Mouse (Mus musculus) embryonic facial prominence, embryonic 10.5 days (tissue): ENCODE results near the gene Thap8. TPM values are rescaled to one million over a fixed set of nuclear protein-coding genes. Genes with fewer than 3 reads are reported as not detected.

Experiments
- DNase-seq: peaks from one replicate; pipeline ENCODE4 v3.0.0-alpha.2; 2017; ENCODE audit warnings: low spot score
- H3K27ac ChIP-seq: fragments of 300-500 bp; sonication (generic); replicated peaks from 2 replicates; pipeline ENCODE4 v1.5.1; 2016; ENCODE audit warnings: mild to moderate bottlenecking
- H3K27me3 ChIP-seq: fragments of 300-500 bp; sonication (generic); replicated peaks from 2 replicates; pipeline ENCODE4 v1.6.1; 2016; ENCODE audit warnings: low read depth, mild to moderate bottlenecking; ENCODE audit not compliant: poor library complexity, severe bottlenecking
- H3K36me3 ChIP-seq: fragments of 300-500 bp; sonication (generic); replicated peaks from 2 replicates; pipeline ENCODE4 v1.6.1; 2016; ENCODE audit warnings: mild to moderate bottlenecking, moderate library complexity
- H3K4me1 ChIP-seq: fragments of 300-500 bp; sonication (generic); 2 replicates; pipeline ENCODE4 v1.6.1; 2016
- H3K4me3 ChIP-seq: fragments of 300-500 bp; sonication (generic); 2 replicates; pipeline ENCODE4 v1.5.1; 2016; ENCODE audit warnings: mild to moderate bottlenecking, moderate library complexity
- H3K9me3 ChIP-seq: fragments of 300-500 bp; sonication (generic); 2 replicates; pipeline ENCODE4 v1.6.1; 2016; ENCODE audit warnings: mild to moderate bottlenecking
- WGBS: fragments of 180-500 bp; shearing (Covaris S2); methylation state at CpG from one replicate; pipeline ENCODE4 v1.1.7; 2016; 5-methylcytosine and 5-hydroxymethylcytosine counted together
- polyA plus RNA-seq: library from polyadenylated mRNA; unstranded; fragments of >200 nt; fragmentation: Nextera tagmentation; extraction: Ambion mirVana; gene quantifications from 2 replicates; pipeline ENCODE4 v1.2.1, GENCODE M21; 2016

Gene Thap8
- polyA plus RNA-seq, 1 experiment from 2014 or later: 0.90 TPM

DNA sequence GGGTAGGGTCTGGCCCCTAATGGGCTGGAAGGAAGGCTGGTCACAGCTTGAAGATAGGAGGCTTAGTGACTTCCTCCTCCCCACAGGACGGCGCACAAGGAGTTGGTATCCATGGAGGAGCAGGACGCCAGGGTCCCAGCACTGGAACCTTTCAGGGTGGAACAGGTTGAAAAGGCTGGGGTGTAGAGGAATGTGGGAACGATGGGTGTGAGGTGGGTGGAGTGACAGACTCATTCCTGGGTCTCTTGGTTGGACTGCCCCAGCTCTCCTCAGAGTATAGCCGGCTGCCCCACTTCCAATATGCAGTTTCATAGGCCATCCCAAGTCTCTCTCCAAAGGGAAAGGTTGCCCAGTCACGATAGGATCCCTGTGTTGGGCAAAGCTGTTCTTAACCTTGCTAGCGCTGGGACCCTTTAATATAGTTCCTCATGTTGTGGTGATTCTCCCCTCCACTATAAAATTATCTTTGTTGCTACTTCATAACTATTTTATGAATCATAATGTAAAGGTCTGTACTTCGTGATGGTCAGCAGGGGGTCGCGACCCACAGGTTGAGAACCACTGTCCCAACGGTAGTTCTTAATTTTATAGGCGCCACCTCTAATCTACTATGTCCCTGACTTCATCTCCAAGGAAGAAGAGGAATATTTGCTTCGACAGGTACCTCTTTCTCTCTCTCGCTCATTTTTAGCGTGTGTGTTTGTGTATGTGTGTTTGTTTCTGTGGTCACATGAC is 29.7 kb downstream of the Thap8 start:
- no peak for DNase-seq
- Histone ChIP-seq H3K27me3 (no peaks in the 10 kb centered on the region), H3K27ac (0 out of 2 replicates have a peak overlapping the region, but pooled peaks have one; percentile 79), H3K4me1 (peaks cover 32% of the 10 kb centered on the region), H3K4me3 (peak overlapping the region; percentile 73), H3K36me3 (peaks cover 61% of the 10 kb centered on the region), H3K9me3 (no peaks in the 10 kb centered on the region)
- WGBS: 65% methylated on average over 15 of the region's 15 CpGs

DNA sequence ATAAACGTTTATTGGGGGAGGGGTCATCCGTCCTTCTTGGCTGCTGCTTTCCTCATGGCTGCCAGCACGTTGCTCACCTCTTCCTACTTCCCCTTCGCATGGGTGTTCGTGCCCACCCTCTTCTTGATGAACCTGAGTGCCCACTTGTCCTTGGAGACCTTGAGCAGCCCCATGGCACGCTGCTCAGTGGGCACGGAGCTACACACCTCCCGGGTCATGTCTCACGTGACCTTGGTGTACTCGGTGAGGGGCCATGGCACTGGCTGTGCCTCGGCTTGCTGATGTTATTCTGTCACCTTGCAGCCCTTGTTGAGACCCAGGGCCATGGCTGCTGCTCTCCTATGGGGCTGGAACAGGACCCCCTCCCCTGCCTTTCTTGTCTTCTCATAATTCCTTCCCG is 30.2 kb downstream of the Thap8 start:
- DNase-seq: no peak
- peaks cover 37% of the 10 kb centered on the region for H3K4me1 ChIP-seq
- WGBS: 89% methylated on average over 12 of the region's 12 CpGs
- H3K36me3 ChIP-seq: peaks cover 58% of the 10 kb centered on the region
- peak overlapping the region; percentile 73; the same call in 1 of the 2 replicates for H3K4me3 ChIP-seq
- H3K27me3 ChIP-seq: no peaks in the 10 kb centered on the region
- H3K27ac ChIP-seq: no peak overlapping the region
- no peaks in the 10 kb centered on the region for H3K9me3 ChIP-seq

DNA sequence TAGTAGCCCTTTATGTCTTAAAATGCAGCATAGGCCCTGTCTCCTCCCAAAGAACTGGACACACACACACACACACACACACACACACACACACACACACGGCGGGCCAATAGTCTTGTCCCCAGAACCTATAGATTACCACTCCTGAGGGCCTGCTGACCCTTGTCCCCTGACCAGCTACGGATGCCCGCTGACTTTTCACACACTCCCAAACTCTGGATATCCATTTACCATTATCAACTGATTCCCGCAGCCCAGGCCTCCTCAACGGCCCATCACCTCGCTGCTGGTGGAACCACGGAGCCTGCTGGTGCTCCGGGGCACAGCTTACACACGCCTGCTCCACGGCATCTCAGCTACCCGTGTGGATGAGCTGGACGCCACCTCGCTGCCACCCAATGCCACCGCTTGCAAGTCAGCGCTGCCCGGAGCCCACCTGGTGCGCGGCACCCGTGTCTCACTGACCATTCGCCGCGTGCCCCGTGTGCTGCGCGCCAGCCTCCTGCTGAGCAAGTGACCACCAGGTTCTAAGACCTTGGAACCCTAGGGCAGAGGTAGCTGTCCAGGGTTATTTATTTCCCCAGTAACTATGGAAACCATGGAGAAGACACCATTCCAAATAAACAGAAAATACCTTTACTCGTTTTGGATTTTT is 33.9 kb downstream of the Thap8 start:
- no peak overlapping the region for H3K27ac ChIP-seq
- peaks cover 60% of the 10 kb centered on the region for H3K36me3 ChIP-seq
- H3K4me1 ChIP-seq: peaks cover 41% of the 10 kb centered on the region
- H3K4me3 ChIP-seq: no peak overlapping the region; the same call in 1 of the 2 replicates
- no peaks in the 10 kb centered on the region for H3K27me3 ChIP-seq
- WGBS: 46% methylated on average over 27 of the region's 27 CpGs
- DNase-seq: no peak
- H3K9me3 ChIP-seq: no peaks in the 10 kb centered on the region

DNA sequence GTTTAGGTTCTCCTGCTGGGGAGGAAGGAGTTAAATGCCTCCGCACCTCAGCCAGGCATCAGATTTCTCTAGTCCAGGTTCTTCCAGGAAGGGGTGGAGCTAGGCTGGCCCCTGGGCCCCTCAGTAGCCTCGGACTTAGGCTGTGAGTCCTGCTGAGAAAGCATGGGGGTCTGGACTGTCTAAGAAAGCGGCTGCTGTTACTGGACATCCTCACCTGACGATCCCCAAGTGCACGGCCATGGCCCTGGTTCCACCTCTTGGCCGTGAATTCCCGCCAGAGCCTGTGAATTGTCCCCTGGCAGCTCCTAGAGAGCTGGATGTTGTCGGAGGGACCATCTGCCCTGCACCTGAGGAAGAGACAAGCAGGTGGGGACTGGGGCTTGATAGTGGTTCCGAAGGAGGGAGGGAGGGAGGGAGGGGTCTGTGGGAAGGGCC is 34.8 kb downstream of the Thap8 start, which contains the start of gene Syne4:
Syne4 (plus strand) TSS at position 87 of the 435 bp plus-strand sequence.
- peak within 1 kb of the TSS; percentile 68 for H3K4me3 ChIP-seq
- peak within 1 kb of the TSS; percentile 87 for H3K27ac ChIP-seq
- WGBS: under 1% methylated on average over 9 of the region's 9 CpGs
- DNase-seq: peak; percentile 81
- no peaks in the 10 kb centered on the region for H3K9me3 ChIP-seq
- peaks cover 33% of the 10 kb centered on the region for H3K4me1 ChIP-seq
- no peaks in the 10 kb centered on the region for H3K27me3 ChIP-seq
- H3K36me3 ChIP-seq: peaks cover 69% of the 10 kb centered on the region

DNA sequence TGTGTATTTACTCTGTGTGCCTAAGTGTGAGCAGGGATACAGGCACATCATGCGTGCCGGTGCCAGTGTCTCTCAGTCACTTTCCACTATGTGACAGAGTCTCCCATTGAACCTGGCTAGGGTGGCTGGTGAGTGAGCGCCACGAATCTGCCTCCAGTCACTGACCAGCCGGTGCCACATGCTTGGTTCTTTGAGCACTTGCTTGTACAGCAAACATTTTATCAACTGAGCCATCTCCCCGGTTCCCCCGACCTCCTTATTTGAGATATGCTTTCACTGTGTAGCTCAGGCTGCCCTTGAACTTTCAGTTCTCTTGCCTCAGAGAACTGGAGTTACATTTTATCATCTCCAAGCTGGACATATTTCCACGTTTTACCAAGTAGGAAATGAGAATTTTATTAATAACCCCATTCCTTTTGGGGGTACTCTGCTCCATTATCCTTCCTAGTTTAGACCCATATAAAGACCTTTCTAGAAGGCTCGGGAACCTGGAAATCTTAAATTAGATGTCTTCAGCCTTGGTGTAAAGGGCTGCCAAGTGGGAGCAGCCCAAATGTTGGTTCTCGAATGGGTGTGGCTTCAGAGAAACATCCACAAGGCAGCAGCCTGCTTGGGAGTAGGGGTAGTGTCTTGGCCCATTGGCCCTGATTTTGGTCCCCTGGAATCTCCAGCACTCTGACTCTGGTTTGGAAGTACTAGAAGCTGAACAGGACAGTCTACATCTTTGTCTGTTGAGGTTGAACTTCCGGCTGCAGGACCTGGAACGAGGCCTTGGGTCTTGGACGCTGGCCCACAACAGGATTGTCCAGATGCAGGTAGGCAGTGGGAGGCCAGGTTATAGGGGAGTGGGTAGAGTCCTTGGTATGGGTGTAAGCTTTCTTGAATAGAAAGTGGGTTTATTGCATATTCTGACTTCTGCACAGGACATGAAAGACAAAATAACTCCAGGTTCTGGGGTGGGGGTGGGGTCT is 36.0 kb downstream of the Thap8 start:
- no peak for DNase-seq
- H3K4me3 ChIP-seq: peak overlapping the region; percentile 68
- 75% methylated on average over 13 of the region's 13 CpGs for WGBS
- H3K4me1 ChIP-seq: peaks cover 30% of the 10 kb centered on the region
- no peaks in the 10 kb centered on the region for H3K9me3 ChIP-seq
- peaks cover 66% of the 10 kb centered on the region for H3K36me3 ChIP-seq
- H3K27ac ChIP-seq: peak overlapping the region; percentile 87
- no peaks in the 10 kb centered on the region for H3K27me3 ChIP-seq

DNA sequence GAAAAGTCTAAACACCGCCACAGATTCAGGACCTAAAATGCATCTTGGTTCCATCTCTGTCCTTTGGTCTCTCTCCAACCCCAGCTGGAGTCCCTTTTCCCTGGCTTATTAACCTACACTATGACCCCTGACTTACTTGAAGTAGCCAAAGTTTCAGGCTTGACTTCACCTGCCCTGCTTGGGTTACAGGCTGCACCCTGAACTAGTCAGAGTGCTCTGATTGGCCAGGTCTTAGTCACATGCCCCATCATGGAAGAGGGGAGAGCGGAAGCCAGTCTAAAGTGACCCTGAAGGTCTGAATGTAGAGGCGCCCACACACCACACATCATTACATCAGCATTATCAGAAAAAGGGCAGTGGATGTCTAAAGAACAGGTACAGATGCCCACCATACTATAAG is 38.2 kb downstream of the Thap8 start:
- H3K36me3 ChIP-seq: peaks cover 43% of the 10 kb centered on the region
- H3K4me1 ChIP-seq: peaks cover 44% of the 10 kb centered on the region
- H3K27me3 ChIP-seq: no peaks in the 10 kb centered on the region
- no peaks in the 10 kb centered on the region for H3K9me3 ChIP-seq
- H3K4me3 ChIP-seq: no peak overlapping the region
- H3K27ac ChIP-seq: no peak overlapping the region
- WGBS: 88% methylated on average over 3 of the region's 3 CpGs
- DNase-seq: no peak

DNA sequence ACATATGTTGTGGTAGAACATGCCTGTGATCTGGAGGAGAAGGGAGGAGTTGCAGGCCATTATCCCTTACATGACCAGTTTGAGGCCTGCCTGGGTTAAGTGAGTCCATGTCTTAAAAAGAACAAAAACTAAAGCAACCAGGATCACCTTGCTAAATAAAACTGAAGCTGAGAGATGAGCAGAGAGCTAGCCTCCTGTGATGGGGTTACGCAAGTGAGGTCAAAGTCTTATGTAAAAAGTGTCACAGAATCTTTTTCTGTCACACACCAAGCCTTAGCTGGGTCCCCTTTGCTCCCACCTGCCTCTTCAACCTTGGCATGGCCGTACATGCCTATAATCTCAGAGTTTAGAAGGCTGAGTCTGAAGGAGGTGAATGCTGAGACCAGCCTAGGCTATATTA is 41.1 kb downstream of the Thap8 start:
- no peak for DNase-seq
- H3K27me3 ChIP-seq: no peaks in the 10 kb centered on the region
- H3K36me3 ChIP-seq: peaks cover 39% of the 10 kb centered on the region
- 86% methylated on average over 2 of the region's 2 CpGs for WGBS
- peaks cover 18% of the 10 kb centered on the region for H3K4me1 ChIP-seq
- peaks cover 5% of the 10 kb centered on the region; the same call in 1 of the 2 replicates for H3K9me3 ChIP-seq
- H3K27ac ChIP-seq: no peak overlapping the region
- peak overlapping the region; percentile 73 for H3K4me3 ChIP-seq

DNA sequence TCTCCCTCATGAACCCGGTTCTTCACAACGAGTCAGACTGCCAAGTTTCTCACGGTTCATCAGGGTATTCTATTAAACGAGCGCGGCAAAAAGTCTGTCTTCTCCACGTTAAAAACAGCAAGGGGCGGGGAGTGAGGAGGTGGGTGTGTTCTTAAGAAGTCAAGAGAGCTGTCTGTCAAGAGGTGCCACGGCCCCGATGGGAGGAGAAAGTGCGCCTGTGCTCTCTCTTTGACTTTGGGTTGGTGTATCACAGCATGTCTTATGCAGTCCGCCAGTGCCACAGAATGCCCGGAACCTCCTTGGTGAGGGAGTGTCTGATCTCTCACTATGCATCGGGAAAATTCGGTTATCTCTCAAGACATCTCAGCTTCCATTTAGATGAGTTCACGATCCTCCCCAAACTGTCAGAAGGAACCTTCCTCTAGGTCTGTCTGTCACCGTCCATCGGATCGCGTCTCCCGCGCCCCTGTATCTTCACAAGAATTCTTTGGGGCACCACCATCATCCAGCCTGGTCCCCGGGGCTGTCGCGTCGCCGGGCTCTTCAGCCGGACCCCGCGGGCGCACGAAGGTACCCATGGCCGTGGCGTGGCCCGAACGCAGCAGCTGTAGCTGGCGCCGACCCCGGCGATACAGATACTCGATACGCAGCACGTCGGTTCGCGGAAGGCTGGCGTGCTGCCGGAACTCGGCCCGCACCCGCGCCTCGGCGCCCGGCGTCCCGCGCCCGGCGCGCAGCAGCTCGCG is 41.8 kb downstream of the Thap8 start, which contains the start of gene E130208F15Rik:
E130208F15Rik (plus strand) TSS at position 202 of the 746 bp plus-strand sequence.
- Histone ChIP-seq H3K36me3 (peaks cover 35% of the 10 kb centered on the region), H3K27ac (peak within 1 kb of the TSS; percentile 90)
- WGBS: under 1% methylated on average over 63 of the region's 63 CpGs

DNA sequence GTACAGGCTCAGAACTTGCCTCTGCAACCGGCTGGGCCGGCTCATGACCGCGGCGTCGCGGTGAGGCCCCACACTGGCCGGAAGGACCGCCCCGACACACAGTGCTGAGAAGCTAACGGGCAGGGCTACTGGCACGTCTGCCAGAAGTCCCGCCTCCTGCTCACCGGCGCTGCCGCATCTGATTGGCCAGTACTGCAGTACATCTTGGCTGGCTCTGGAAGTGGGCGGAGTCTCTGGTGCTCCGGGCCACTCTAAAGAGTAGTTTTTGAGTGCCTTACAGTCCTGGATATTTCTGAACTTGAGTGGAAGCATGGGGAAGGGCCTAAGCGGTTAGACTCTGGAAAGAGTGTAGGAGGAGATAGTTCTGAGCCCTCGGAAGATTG is 42.4 kb downstream of the Thap8 start:
- peaks cover 5% of the 10 kb centered on the region; the same call in 1 of the 2 replicates for H3K9me3 ChIP-seq
- peaks cover 16% of the 10 kb centered on the region for H3K4me1 ChIP-seq
- H3K36me3 ChIP-seq: peaks cover 29% of the 10 kb centered on the region
- H3K27ac ChIP-seq: peak overlapping the region; percentile 90
- peak; percentile 98 for DNase-seq
- H3K27me3 ChIP-seq: no peaks in the 10 kb centered on the region
- H3K4me3 ChIP-seq: peak overlapping the region; percentile 73
- under 1% methylated on average over 20 of the region's 20 CpGs for WGBS

More for the DNA sequence above, 41.8 kb downstream of the Thap8 start, which contains the start of gene E130208F15Rik:
- no peaks in the 10 kb centered on the region for H3K27me3 ChIP-seq
- H3K4me3 ChIP-seq: peak within 1 kb of the TSS; percentile 73
- H3K4me1 ChIP-seq: peaks cover 16% of the 10 kb centered on the region
- peak; percentile 76 for DNase-seq
- H3K9me3 ChIP-seq: peaks cover 5% of the 10 kb centered on the region; the same call in 1 of the 2 replicates

DNA sequence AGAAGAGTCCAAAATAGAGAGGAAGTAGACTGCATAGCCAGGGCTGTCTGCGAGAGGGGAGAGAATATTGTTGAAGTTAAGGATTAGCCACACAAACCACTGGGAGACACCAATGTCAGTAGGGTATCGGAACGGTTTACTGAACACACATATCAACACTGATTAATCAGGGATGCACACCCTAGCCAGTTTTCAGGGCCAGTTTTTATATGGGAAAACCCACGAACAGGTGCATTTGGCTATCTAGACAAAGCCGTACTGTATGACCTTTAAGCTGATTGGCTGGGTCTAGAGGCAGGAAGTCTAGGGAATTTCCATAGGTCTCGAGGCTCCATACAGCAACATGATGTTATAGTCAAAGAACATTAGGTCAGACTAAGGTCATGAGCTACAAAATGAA is 43.0 kb downstream of the Thap8 start:
- Histone ChIP-seq H3K9me3 (peaks cover 5% of the 10 kb centered on the region; the same call in 1 of the 2 replicates), H3K4me1 (peaks cover 16% of the 10 kb centered on the region), H3K36me3 (peaks cover 23% of the 10 kb centered on the region), H3K4me3 (peak overlapping the region; percentile 73), H3K27me3 (no peaks in the 10 kb centered on the region), H3K27ac (peak overlapping the region; percentile 90)
- WGBS: 37% methylated on average over 6 of the region's 6 CpGs
- no peak for DNase-seq

DNA sequence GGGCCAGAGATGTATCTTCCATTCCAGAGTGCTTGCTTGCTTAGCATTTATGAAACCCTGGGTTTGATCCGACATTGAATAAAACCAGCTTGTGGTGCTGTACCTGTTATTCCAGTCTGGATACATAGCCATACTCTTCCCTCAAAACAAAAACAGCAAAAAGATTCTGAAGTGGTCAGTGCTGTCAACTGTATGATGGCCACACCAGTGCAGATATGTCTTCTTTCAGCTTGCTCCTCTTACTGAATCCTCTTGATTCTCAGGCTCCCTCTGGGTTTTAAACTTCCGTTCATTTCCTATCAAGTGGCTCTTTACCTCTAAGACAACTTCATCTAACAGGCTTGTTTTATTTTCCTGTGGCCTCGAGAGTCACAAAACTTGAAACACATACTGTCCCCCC is 43.9 kb downstream of the Thap8 start, which contains the start of gene Sdhaf1:
Sdhaf1 (minus strand) TSS at position 101 of the 400 bp plus-strand sequence.
- H3K4me3 ChIP-seq: peak within 1 kb of the TSS; percentile 73
- peaks cover 5% of the 10 kb centered on the region; the same call in 1 of the 2 replicates for H3K9me3 ChIP-seq
- H3K36me3 ChIP-seq: peaks cover 14% of the 10 kb centered on the region
- H3K27ac ChIP-seq: peak within 1 kb of the TSS; percentile 90
- H3K4me1 ChIP-seq: peaks cover 22% of the 10 kb centered on the region
- 75% methylated on average over 3 of the region's 3 CpGs for WGBS
- no peak for DNase-seq
- H3K27me3 ChIP-seq: no peaks in the 10 kb centered on the region
